Mouse (Mus musculus) MEL (cell line): Measurements from ENCODE around the gene Tspan4. TPM values are rescaled to one million over a fixed set of nuclear protein-coding genes. Genes with fewer than 3 reads are reported as not detected.

Experiments
- DNase-seq: peaks from one replicate; pipeline ENCODE4 v3.0.0; 2011; ENCODE audit warnings: low read depth, low spot score
- H3K27ac ChIP-seq: 2 replicates; pipeline ENCODE4 v1.5.1; 2012; ENCODE audit warnings: low read depth, mild to moderate bottlenecking, control low read depth, low read length, moderate library complexity; ENCODE audit not compliant: control insufficient read depth
- H3K27me3 ChIP-seq, 2 experiments: fragments of 150-350 bp in 1 of 2; sonication (generic) in 1 of 2; 2 replicates each; pipeline ENCODE4 v1.6.1; 2012; ENCODE audit warnings: low read length in 2 of 2, mild to moderate bottlenecking in 2 of 2, improper control_type of control experiment in 1 of 2, moderate library complexity in 1 of 2; ENCODE audit not compliant: insufficient read depth in 2 of 2, control insufficient read depth in 1 of 2
- H3K36me3 ChIP-seq, 2 experiments: 2 replicates each; pipeline ENCODE4 v1.6.1; 2012 to 2014; ENCODE audit warnings: low read length in 2 of 2, improper control_type of control experiment in 1 of 2, inconsistent platforms in 1 of 2, mild to moderate bottlenecking in 1 of 2; ENCODE audit not compliant: insufficient read depth in 2 of 2, control insufficient read depth in 1 of 2
- H3K4me1 ChIP-seq, 2 experiments: fragments of 150-350 bp in 1 of 2; sonication (generic) in 1 of 2; 2 replicates each; pipeline ENCODE4 v1.6.1; 2012; ENCODE audit warnings: low read length in 2 of 2, improper control_type of control experiment in 1 of 2, mild to moderate bottlenecking in 1 of 2; ENCODE audit not compliant: insufficient read depth in 2 of 2, control insufficient read depth in 1 of 2
- H3K4me3 ChIP-seq, 2 experiments: fragments of 150-350 bp in 1 of 2; sonication (generic) in 1 of 2; 2 replicates each; pipeline ENCODE4 v1.5.1; 2012; ENCODE audit warnings: low read depth in 2 of 2, low read length in 2 of 2, mild to moderate bottlenecking in 2 of 2, moderate library complexity in 2 of 2, control low read depth in 1 of 2, improper control_type of control experiment in 1 of 2; ENCODE audit not compliant: control insufficient read depth in 1 of 2, insufficient read depth in 1 of 2
- H3K79me2 ChIP-seq: 2 replicates; pipeline ENCODE4 v1.6.1; 2012; ENCODE audit warnings: mild to moderate bottlenecking, low read length, moderate library complexity; ENCODE audit not compliant: control insufficient read depth, poor library complexity, insufficient read depth
- H3K9ac ChIP-seq: 2 replicates; pipeline ENCODE4 v1.6.1; 2012; ENCODE audit warnings: low read depth, mild to moderate bottlenecking, control low read depth, low read length, moderate library complexity; ENCODE audit not compliant: control insufficient read depth, poor library complexity, severe bottlenecking
- H3K9me3 ChIP-seq: fragments of 150-350 bp; sonication (generic); replicated peaks from 2 replicates; pipeline ENCODE4 v1.6.1; 2012; ENCODE audit warnings: mild to moderate bottlenecking, low read length, improper control_type of control experiment, moderate library complexity; ENCODE audit not compliant: insufficient read depth
- BHLHE40 ChIP-seq: IDR thresholded peaks from 2 replicates; pipeline ENCODE4 v1.6.1; 2012; ENCODE audit warnings: low read depth, mild to moderate bottlenecking, inconsistent platforms, low read length, improper control_type of control experiment, borderline replicate concordance
- CHD1 ChIP-seq: IDR thresholded peaks from 2 replicates; pipeline ENCODE4 v1.6.1; 2012; ENCODE audit warnings: low read depth, mild to moderate bottlenecking, inconsistent platforms, low read length, improper control_type of control experiment
- CTCF ChIP-seq, 3 experiments: IDR thresholded peaks in 2 of 3; conservative IDR thresholded peaks in 1 of 3; 2 replicates each; pipeline ENCODE4 v1.5.1; 2011 to 2012; ENCODE audit warnings: low read length in 3 of 3, low read depth in 2 of 3, mild to moderate bottlenecking in 2 of 3, improper control_type of control experiment in 1 of 3, inconsistent platforms in 1 of 3, mixed read lengths in 1 of 3, moderate library complexity in 1 of 3; ENCODE audit not compliant: control insufficient read depth in 1 of 3, insufficient read depth in 1 of 3, poor library complexity in 1 of 3, severe bottlenecking in 1 of 3
- E2F4 ChIP-seq: IDR thresholded peaks from 2 replicates; pipeline ENCODE4 v1.6.1; 2011; ENCODE audit warnings: low read depth, low read length, improper control_type of control experiment, borderline replicate concordance
- GABPA ChIP-seq: IDR thresholded peaks from 2 replicates; pipeline ENCODE4 v1.6.1; 2012; ENCODE audit warnings: low read depth, mild to moderate bottlenecking, inconsistent platforms, low read length, improper control_type of control experiment, moderate library complexity
- HCFC1 ChIP-seq: IDR thresholded peaks from 2 replicates; pipeline ENCODE4 v1.6.1; 2012; ENCODE audit warnings: low read depth, mild to moderate bottlenecking, inconsistent platforms, low read length, improper control_type of control experiment, moderate library complexity
- JUND ChIP-seq: IDR thresholded peaks from 2 replicates; pipeline ENCODE4 v1.6.1; 2011; ENCODE audit warnings: low read depth, mild to moderate bottlenecking, improper control_type of control experiment, low read length
- KAT2A ChIP-seq: conservative IDR thresholded peaks from 2 replicates; pipeline ENCODE4 v1.6.1; 2012; ENCODE audit warnings: low read depth, low read length, improper control_type of control experiment, inconsistent platforms
- MAFK ChIP-seq: IDR thresholded peaks from 2 replicates; pipeline ENCODE4 v1.6.1; 2011; ENCODE audit warnings: low read depth, mild to moderate bottlenecking, low read length, improper control_type of control experiment, borderline replicate concordance
- MXI1 ChIP-seq: IDR thresholded peaks from 2 replicates; pipeline ENCODE4 v1.6.1; 2011; ENCODE audit warnings: mild to moderate bottlenecking, low read depth, low read length, improper control_type of control experiment
- MYB ChIP-seq: IDR thresholded peaks from 2 replicates; pipeline ENCODE4 v1.6.1; 2011; ENCODE audit warnings: mild to moderate bottlenecking, low read depth, low read length, improper control_type of control experiment
- MYC ChIP-seq: IDR thresholded peaks from 2 replicates; pipeline ENCODE4 v1.6.1; 2011; ENCODE audit warnings: low read depth, mild to moderate bottlenecking, low read length, improper control_type of control experiment, moderate library complexity
- NELFE ChIP-seq: IDR thresholded peaks from 2 replicates; pipeline ENCODE4 v1.6.1; 2011; ENCODE audit warnings: low read depth, low read length, improper control_type of control experiment
- NRF1 ChIP-seq: IDR thresholded peaks from 2 replicates; pipeline ENCODE4 v1.6.1; 2014; ENCODE audit warnings: low read depth, mild to moderate bottlenecking, inconsistent platforms, low read length, improper control_type of control experiment, moderate library complexity; ENCODE audit not compliant: poor library complexity, insufficient read depth, severe bottlenecking
- POLR2A ChIP-seq, 2 experiments: IDR thresholded peaks; 2 replicates each; pipeline ENCODE4 v1.6.1; 2011 to 2012; ENCODE audit warnings: low read length in 2 of 2, mild to moderate bottlenecking in 2 of 2, control low read depth in 1 of 2, improper control_type of control experiment in 1 of 2, low read depth in 1 of 2, moderate library complexity in 1 of 2; ENCODE audit not compliant: control insufficient read depth in 1 of 2, insufficient read depth in 1 of 2, poor library complexity in 1 of 2
- POLR2AphosphoS2 ChIP-seq: IDR thresholded peaks from 2 replicates; pipeline ENCODE4 v1.6.1; 2011; ENCODE audit warnings: low read length, improper control_type of control experiment
- POLR2AphosphoS5 ChIP-seq: IDR thresholded peaks from 2 replicates; pipeline ENCODE4 v1.6.1; 2012; ENCODE audit warnings: low read depth, borderline replicate concordance, mild to moderate bottlenecking, inconsistent platforms, low read length, moderate library complexity, mixed read lengths
- RAD21 ChIP-seq: IDR thresholded peaks from 2 replicates; pipeline ENCODE4 v1.6.1; 2011; ENCODE audit warnings: mild to moderate bottlenecking, low read depth, low read length, improper control_type of control experiment
- RCOR1 ChIP-seq: IDR thresholded peaks from 2 replicates; pipeline ENCODE4 v1.6.1; 2012; ENCODE audit warnings: low read depth, mild to moderate bottlenecking, inconsistent platforms, low read length, improper control_type of control experiment
- SIN3A ChIP-seq: IDR thresholded peaks from 2 replicates; pipeline ENCODE4 v1.6.1; 2012; ENCODE audit warnings: low read length, improper control_type of control experiment, inconsistent platforms
- TBP ChIP-seq: IDR thresholded peaks from 2 replicates; pipeline ENCODE4 v1.8.0; 2011; ENCODE audit warnings: low read depth, low read length, improper control_type of control experiment
- TCF12 ChIP-seq: IDR thresholded peaks from 2 replicates; pipeline ENCODE4 v1.6.1; 2014; ENCODE audit warnings: low read depth, mild to moderate bottlenecking, inconsistent platforms, low read length, improper control_type of control experiment, moderate library complexity
- UBTF ChIP-seq: IDR thresholded peaks from 2 replicates; pipeline ENCODE4 v1.6.1; 2012; ENCODE audit warnings: low read depth, mild to moderate bottlenecking, inconsistent platforms, low read length, improper control_type of control experiment, moderate library complexity, borderline replicate concordance; ENCODE audit not compliant: insufficient read depth
- USF1 ChIP-seq: IDR thresholded peaks from 2 replicates; pipeline ENCODE4 v1.6.1; 2014; ENCODE audit warnings: low read depth, mild to moderate bottlenecking, inconsistent platforms, low read length, improper control_type of control experiment, moderate library complexity
- USF2 ChIP-seq, 2 experiments: IDR thresholded peaks; 2 replicates each; pipeline ENCODE4 v1.6.1; 2011 to 2012; ENCODE audit warnings: improper control_type of control experiment in 2 of 2, low read length in 2 of 2, borderline replicate concordance in 1 of 2, inconsistent platforms in 1 of 2, low read depth in 1 of 2, mild to moderate bottlenecking in 1 of 2; ENCODE audit not compliant: insufficient read depth in 1 of 2
- ZC3H11A ChIP-seq: IDR thresholded peaks from 2 replicates; pipeline ENCODE4 v1.6.1; 2012; ENCODE audit warnings: low read depth, mild to moderate bottlenecking, inconsistent platforms, low read length, improper control_type of control experiment
- ZKSCAN1 ChIP-seq: IDR thresholded peaks from 2 replicates; pipeline ENCODE4 v1.6.1; 2012; ENCODE audit warnings: low read depth, mild to moderate bottlenecking, inconsistent platforms, low read length, improper control_type of control experiment, moderate library complexity
- ZMIZ1 ChIP-seq: IDR thresholded peaks from 2 replicates; pipeline ENCODE4 v1.6.1; 2012; ENCODE audit warnings: low read depth, mild to moderate bottlenecking, inconsistent platforms, low read length, improper control_type of control experiment, moderate library complexity
- ZNF384 ChIP-seq: IDR thresholded peaks from 2 replicates; pipeline ENCODE4 v1.6.1; 2012; ENCODE audit warnings: low read depth, mild to moderate bottlenecking, inconsistent platforms, low read length, improper control_type of control experiment
- polyA plus RNA-seq, 2 experiments: library from polyadenylated mRNA; stranded (reverse) in 1 of 2; unstranded in 1 of 2; fragments of >175 nt in 1 of 2; fragments of >200 nt in 1 of 2; gene quantifications; 2 replicates each; pipeline versions ENCODE4 v1.2.1 to v1.2.4; 2012; ENCODE audit warnings: low replicate concordance in 2 of 2, low read depth in 1 of 2; ENCODE audit not compliant: insufficient read length in 2 of 2, insufficient read depth in 1 of 2, missing spikeins in 1 of 2
- total RNA-seq: library from RNA; depleted of rRNA; stranded (reverse); fragments of 300-350 nt; gene quantifications from 2 replicates; pipeline ENCODE4 v1.2.3, GENCODE M21; 2012

Gene Tspan4
- total and polyA plus RNA-seq, 3 experiments: 97.9 to 110 TPM; not detected in 1

DNA sequence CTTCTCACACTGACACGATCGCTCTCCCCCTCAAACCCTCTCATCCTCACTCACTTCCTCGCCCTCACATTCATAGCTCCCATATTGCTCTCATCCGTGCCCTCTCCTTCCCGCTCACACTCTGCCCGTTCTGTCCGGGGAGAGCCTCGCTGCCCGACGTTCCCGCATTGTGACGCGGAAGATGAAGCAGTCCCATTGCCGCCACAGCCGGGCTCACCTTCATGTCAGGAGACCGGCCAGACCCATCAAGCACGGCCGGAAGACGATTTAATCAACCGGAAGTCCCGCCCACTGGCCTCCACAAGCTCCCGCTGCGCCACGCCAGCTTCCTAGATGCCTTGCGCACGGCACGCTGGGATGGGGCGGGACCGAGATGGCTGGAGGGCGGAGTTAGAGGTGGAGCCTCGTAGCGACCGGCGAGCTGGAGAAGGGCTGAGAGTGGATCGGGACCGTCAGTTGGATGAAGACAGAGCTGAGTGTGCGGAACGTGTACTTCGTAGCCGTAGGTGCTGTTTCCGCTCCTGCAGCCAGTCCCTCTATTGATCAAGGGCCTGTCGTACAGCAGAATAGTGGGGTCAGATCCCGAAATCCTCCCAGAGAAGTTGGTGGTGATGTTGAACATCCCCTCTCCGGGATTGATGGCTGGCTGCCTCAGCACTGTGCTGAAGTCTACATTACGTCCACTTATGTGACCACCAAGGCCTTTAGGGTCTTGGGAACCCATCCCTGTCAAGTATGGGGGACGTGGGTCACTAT lies 64.7 kb downstream of the Tspan4 start, which contains the start of gene Chid1 (continued):
- TF ChIP-seq UBTF: no peak
- TF ChIP-seq RAD21: no peak
- TF ChIP-seq TCF12: peak; percentile 62
- TF ChIP-seq CTCF (IDR thresholded peaks at IDR 0.05 in 2 of 3, conservative IDR thresholded peaks at IDR 0.05 in 1 of 3; ENCODE audit: control insufficient read depth in 1 of 3, insufficient read depth in 1 of 3, low read depth in 2 of 3, low read length in 3 of 3, poor library complexity in 1 of 3, severe bottlenecking in 1 of 3): no peak
- TF ChIP-seq POLR2A (IDR thresholded peaks at IDR 0.05; ENCODE audit: control insufficient read depth in 1 of 2, insufficient read depth in 1 of 2, low read depth in 1 of 2, low read length in 2 of 2, poor library complexity in 1 of 2): peak; percentile 87 to 94
- TF ChIP-seq USF2 (IDR thresholded peaks at IDR 0.05; ENCODE audit: borderline replicate concordance in 1 of 2, insufficient read depth in 1 of 2, low read depth in 1 of 2, low read length in 2 of 2): no peak
- peak; percentile 85 for TF ChIP-seq HCFC1
- TF ChIP-seq SIN3A: peak; percentile 90
- TF ChIP-seq CHD1: no peak
- TF ChIP-seq ZKSCAN1: no peak
- TF ChIP-seq ZMIZ1: peak; percentile 68; the same call in 1 of the 2 replicates
- no peak for TF ChIP-seq POLR2AphosphoS5
- TF ChIP-seq NRF1: peak; percentile 79
- TF ChIP-seq NELFE: peak; percentile 95

DNA sequence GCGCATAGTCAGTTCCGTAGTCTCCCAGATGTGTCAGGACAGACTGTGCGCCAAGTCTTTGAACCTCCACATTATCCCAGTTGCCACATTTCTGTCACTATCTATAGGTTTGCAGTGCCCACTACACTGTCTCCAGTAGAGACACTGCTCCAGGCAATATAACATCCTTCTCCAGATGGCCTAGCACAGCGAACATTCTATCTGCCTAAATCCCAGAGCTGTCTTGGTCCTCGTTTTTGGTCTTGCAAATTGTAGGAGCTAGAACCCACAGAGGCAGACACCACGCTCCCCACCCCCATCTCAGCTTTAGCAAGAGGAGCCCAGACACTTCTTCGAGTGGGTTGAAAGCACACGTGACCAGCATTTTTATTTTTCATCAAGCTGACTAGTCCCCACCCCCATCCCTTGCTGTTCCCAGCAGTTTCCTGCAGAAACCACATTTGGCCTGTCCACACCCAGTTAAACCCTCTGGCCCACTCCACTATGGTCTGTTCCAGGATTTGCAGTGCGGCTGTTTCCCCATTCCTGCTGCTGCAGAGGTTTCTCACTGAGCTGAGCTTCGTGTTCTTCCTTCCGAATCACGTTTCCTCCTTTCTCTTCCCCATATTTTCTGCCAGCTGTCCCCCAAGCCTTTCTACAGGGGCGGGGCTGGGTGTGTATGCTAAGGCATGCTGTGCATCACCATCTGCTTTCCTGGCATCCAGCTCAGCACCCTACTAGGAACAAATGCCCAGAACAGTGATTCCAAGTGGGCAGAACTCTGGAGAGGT lies 65.5 kb downstream of the Tspan4 start:
- H3K27ac ChIP-seq: no peak overlapping the region
- peaks cover 0 to 13% of the 10 kb centered on the region in 2 experiments; a peak in 2 of 4 replicates for H3K36me3 ChIP-seq
- H3K9me3 ChIP-seq: no peaks in the 10 kb centered on the region
- H3K4me3 ChIP-seq: peak overlapping the region; percentile 72 to 85
- DNase-seq: peak; percentile 54
- peaks cover 5 to 18% of the 10 kb centered on the region in 2 experiments; a peak in 3 of 4 replicates for H3K4me1 ChIP-seq
- peak overlapping the region; percentile 59 for H3K9ac ChIP-seq
- no peaks in the 10 kb centered on the region for H3K27me3 ChIP-seq
- peaks cover 15% of the 10 kb centered on the region for H3K79me2 ChIP-seq
- no peak for TF ChIP-seq CTCF (IDR thresholded peaks at IDR 0.05 in 2 of 3, conservative IDR thresholded peaks at IDR 0.05 in 1 of 3; ENCODE audit: control insufficient read depth in 1 of 3, insufficient read depth in 1 of 3, low read depth in 2 of 3, low read length in 3 of 3, poor library complexity in 1 of 3, severe bottlenecking in 1 of 3)
- TF ChIP-seq TBP: no peak
- TF ChIP-seq POLR2AphosphoS2: no peak
- TF ChIP-seq GABPA: no peak
- TF ChIP-seq POLR2A (IDR thresholded peaks at IDR 0.05; ENCODE audit: control insufficient read depth in 1 of 2, insufficient read depth in 1 of 2, low read depth in 1 of 2, low read length in 2 of 2, poor library complexity in 1 of 2): no peak
- no peak for TF ChIP-seq MYB
- TF ChIP-seq BHLHE40: peak; percentile 37; the same call in 1 of the 2 replicates
- TF ChIP-seq ZC3H11A: no peak
- 0 out of 4 replicates have a peak, but pooled peaks of 1 of the 2 experiments have one; percentile 38 for TF ChIP-seq USF2 (IDR thresholded peaks at IDR 0.05; ENCODE audit: borderline replicate concordance in 1 of 2, insufficient read depth in 1 of 2, low read depth in 1 of 2, low read length in 2 of 2)
- no peak for TF ChIP-seq ZNF384
- 0 out of 2 replicates have a peak, but pooled peaks have one; percentile 31 for TF ChIP-seq MXI1
- no peak for TF ChIP-seq NELFE
- TF ChIP-seq SIN3A: peak; percentile 58; the same call in 1 of the 2 replicates
- TF ChIP-seq USF1: peak; percentile 81
- peak; percentile 53; the same call in 1 of the 2 replicates for TF ChIP-seq ZKSCAN1
- TF ChIP-seq RAD21: no peak
- no peak for TF ChIP-seq MAFK
- TF ChIP-seq JUND: no peak
- TF ChIP-seq KAT2A: no peak
- TF ChIP-seq E2F4: no peak
- no peak for TF ChIP-seq UBTF
- no peak; the same call in 1 of the 2 replicates for TF ChIP-seq RCOR1
- peak; percentile 10; the same call in 1 of the 2 replicates for TF ChIP-seq MYC
